Mouse (Mus musculus) spleen, adult 2 months (tissue): ENCODE results near the gene Kifap3.

ENCODE experiments used
- CTCF ChIP-seq: fragments of 200-500 bp; IDR thresholded peaks from 2 replicates; pipeline ENCODE4 v1.5.1; 2011; ENCODE audit warnings: mild to moderate bottlenecking, inconsistent platforms; ENCODE audit not compliant: insufficient read depth, insufficient read length, insufficient replicate concordance; ENCODE audit errors: extremely low read depth
- POLR2A ChIP-seq: fragments of 200-500 bp; IDR thresholded peaks from 2 replicates; pipeline ENCODE4 v1.6.1; 2011; ENCODE audit warnings: low read depth, low read length, inconsistent platforms

- no peak for TF ChIP-seq CTCF
- TF ChIP-seq POLR2A = no peak
Observed at GRCm38 (mm10) chr1:163908389-163908788, 129.0 kb downstream of the Kifap3 start.
